Comparison of ENCODE assay signal across 19 mouse cellular contexts in genomic region chr19:58789194-58789593, GRCm38 (mm10). TPM values are rescaled to one million over a fixed set of nuclear protein-coding genes. Genes with fewer than 3 reads are reported as not detected.
DNase-seq lines count a peak whose midpoint lies in the region; ATAC-seq and TF ChIP-seq lines count a peak whose summit lies in the region.
"Had no signal": no experiment of that assay in that cellular context is flagged by ENCODE, and none has a peak within 500 bp of the region (broad histone marks: within the 10 kb centered on the region; RNA-seq: fewer than 3 reads in every experiment).

No protein-coding gene starts in this region.

- H3K9me3 ChIP-seq in lung, embryonic 14.5 days (ENCODE audit: low read depth, low read length): no peaks in the 10 kb centered on the region
- no peaks in the 10 kb centered on the region for H3K9me3 ChIP-seq in hindbrain, embryonic 13.5 days
- H3K9me3 ChIP-seq in neural tube, embryonic 15.5 days (replicated peaks): no peaks in the 10 kb centered on the region
- H3K9me3 ChIP-seq: embryonic facial prominence, embryonic 15.5 days; heart, embryonic 12.5 days had no signal

- intact Hi-C loops in heart, postnatal 14 days (cut with DNase I): no loop called here
- intact Hi-C loops in heart, adult 2 months (cut with DNase I): no loop called here

- no peak for TF ChIP-seq POLR2A in brain, embryonic 14.5 days (IDR thresholded peaks at IDR 0.05; ENCODE audit: borderline replicate concordance, extremely low read depth, insufficient read depth, insufficient read length, poor library complexity, severe bottlenecking)
- no peak for TF ChIP-seq POLR2A in heart, adult 2 months (IDR thresholded peaks at IDR 0.05; ENCODE audit: insufficient read depth, low read depth, low read length)

- no peak overlapping the region for H3K4me2 ChIP-seq in lung, embryonic 14.5 days
- no peak overlapping the region for H3K4me2 ChIP-seq in hindbrain, embryonic 13.5 days
- H3K4me2 ChIP-seq in neural tube, embryonic 15.5 days: no peak overlapping the region
- H3K4me2 ChIP-seq: embryonic facial prominence, embryonic 15.5 days; heart, embryonic 12.5 days had no signal

- ATAC-seq in lung, embryonic 14.5 days (ENCODE audit: insufficient read depth): no peak
- ATAC-seq in hindbrain, embryonic 13.5 days (ENCODE audit: low FRiP score): no peak
- ATAC-seq in neural tube, embryonic 15.5 days (ENCODE audit: low FRiP score): peak; percentile 69; the same call in 1 of the 2 replicates

- H3K27me3 ChIP-seq in lung, embryonic 14.5 days (ENCODE audit: insufficient read depth, low read length): no peaks in the 10 kb centered on the region
- no peaks in the 10 kb centered on the region for H3K27me3 ChIP-seq in hindbrain, embryonic 13.5 days
- H3K27me3 ChIP-seq in neural tube, embryonic 15.5 days (replicated peaks): no peaks in the 10 kb centered on the region
- H3K27me3 ChIP-seq in heart, adult 2 months (ENCODE audit: control insufficient read depth, insufficient read depth, low read length): no peaks in the 10 kb centered on the region
- H3K27me3 ChIP-seq: embryonic facial prominence, embryonic 15.5 days; heart, embryonic 12.5 days had no signal

- H3K4me3 ChIP-seq in lung, embryonic 14.5 days (ENCODE audit: low read depth, low read length): no peak overlapping the region
- H3K4me3 ChIP-seq in hindbrain, embryonic 13.5 days: no peak overlapping the region
- no peak overlapping the region for H3K4me3 ChIP-seq in neural tube, embryonic 15.5 days (replicated peaks)
- H3K4me3 ChIP-seq in heart, adult 2 months: no peak overlapping the region
- H3K4me3 ChIP-seq: embryonic facial prominence, embryonic 15.5 days; heart, embryonic 12.5 days; left cerebral cortex, adult 2 months had no signal

- no peak for TF ChIP-seq CTCF in lung, embryonic 14.5 days (IDR thresholded peaks at IDR 0.05; ENCODE audit: low read depth)
- TF ChIP-seq CTCF in brain, embryonic 14.5 days (IDR thresholded peaks at IDR 0.05; ENCODE audit: borderline replicate concordance, extremely low read depth, insufficient read depth, insufficient read length): no peak
- TF ChIP-seq CTCF in heart, adult 2 months (IDR thresholded peaks at IDR 0.05): no peak

- DNase-seq in lung, embryonic 14.5 days: peak; percentile 9
- DNase-seq in lung, postnatal 4 days: no peak
- DNase-seq in brain, embryonic 14.5 days (ENCODE audit: low read depth): peak; percentile 71
- DNase-seq in heart, postnatal 14 days: no peak
- no peak for DNase-seq in heart, adult 2 months
- DNase-seq: cerebellum, adult 8-10 months; kidney, adult 9 months; kidney, postnatal 4 days; lung, postnatal 10 days; thymus, adult 2 months had no signal

- no peak overlapping the region for H3K9ac ChIP-seq in lung, embryonic 14.5 days
- no peak overlapping the region for H3K9ac ChIP-seq in hindbrain, embryonic 13.5 days
- H3K9ac ChIP-seq in neural tube, embryonic 15.5 days (replicated peaks): no peak overlapping the region
- H3K9ac ChIP-seq in heart, adult 2 months (ENCODE audit: low read depth, low read length): no peak overlapping the region
- H3K9ac ChIP-seq: embryonic facial prominence, embryonic 15.5 days; heart, embryonic 12.5 days; liver, embryonic 14.5 days had no signal

- no peaks in the 10 kb centered on the region for H3K79me2 ChIP-seq in heart, adult 2 months (replicated peaks; ENCODE audit: control insufficient read depth, insufficient read depth, low read length)

- WGBS in lung, embryonic 14.5 days: 66% methylated on average over 11 of the region's 11 CpGs
- 64% methylated on average over 11 of the region's 11 CpGs for WGBS in hindbrain, embryonic 13.5 days
- 51% methylated on average over 11 of the region's 11 CpGs for WGBS in neural tube, embryonic 15.5 days
- WGBS in heart, adult 2 months: 72% methylated on average over 11 of the region's 11 CpGs

- no peaks in the 10 kb centered on the region for H3K4me1 ChIP-seq in lung, embryonic 14.5 days (ENCODE audit: insufficient read depth)
- H3K4me1 ChIP-seq in hindbrain, embryonic 13.5 days (replicated peaks): peaks cover 18% of the 10 kb centered on the region
- H3K4me1 ChIP-seq in neural tube, embryonic 15.5 days: peaks cover 13% of the 10 kb centered on the region
- H3K4me1 ChIP-seq in heart, adult 2 months (ENCODE audit: control insufficient read depth, insufficient read depth, low read length): no peaks in the 10 kb centered on the region
- H3K4me1 ChIP-seq: embryonic facial prominence, embryonic 15.5 days had no signal

- no peak overlapping the region for H3K27ac ChIP-seq in lung, embryonic 14.5 days (ENCODE audit: low read depth)
- H3K27ac ChIP-seq in hindbrain, embryonic 13.5 days: peak overlapping the region; percentile 45
- 0 out of 2 replicates have a peak overlapping the region, but pooled peaks have one; percentile 10 for H3K27ac ChIP-seq in neural tube, embryonic 15.5 days (replicated peaks)
- H3K27ac ChIP-seq in heart, adult 2 months: no peak overlapping the region
- H3K27ac ChIP-seq: embryonic facial prominence, embryonic 15.5 days; left cerebral cortex, adult 2 months; liver, embryonic 14.5 days had no signal

- H3K36me3 ChIP-seq in lung, embryonic 14.5 days (ENCODE audit: insufficient read depth): no peaks in the 10 kb centered on the region
- no peaks in the 10 kb centered on the region for H3K36me3 ChIP-seq in hindbrain, embryonic 13.5 days
- H3K36me3 ChIP-seq in neural tube, embryonic 15.5 days: no peaks in the 10 kb centered on the region
- no peaks in the 10 kb centered on the region for H3K36me3 ChIP-seq in heart, adult 2 months (ENCODE audit: control insufficient read depth, insufficient read depth, low read length)
- H3K36me3 ChIP-seq: embryonic facial prominence, embryonic 15.5 days; heart, embryonic 12.5 days had no signal

- TF ChIP-seq EP300 in heart, adult 2 months (IDR thresholded peaks at IDR 0.05; ENCODE audit: insufficient read depth, low read depth, low read length): no peak

RNA-seq across cellular contexts. Expression of gene 1700019N19Rik, which starts 5.1 kb away (rescaled TPM):
- polyA plus RNA-seq in lung, embryonic 14.5 days (2014; fragmentation: Nextera tagmentation; extraction: Ambion mirVana): not detected in 2 replicates
- 0.08 TPM in 1 of 2 replicates, not detected in the other for polyA plus RNA-seq in brain, embryonic 14.5 days (2012; rRNA removed)
- not detected in 2 replicates for polyA plus RNA-seq in hindbrain, embryonic 13.5 days (2015; fragmentation: Nextera tagmentation; extraction: Ambion mirVana)
- polyA plus RNA-seq in neural tube, embryonic 15.5 days (2015; fragmentation: Nextera tagmentation; extraction: Ambion mirVana): not detected in 2 replicates
- not detected for total RNA-seq in heart, postnatal 14 days (2021)
- not detected for total RNA-seq in heart, adult 2 months (2021)
- 0.29 TPM in 2 replicates for polyA plus RNA-seq in heart, adult 2 months (2012; rRNA removed)
- total RNA-seq: gastrocnemius, postnatal 4 days; left cerebral cortex, adult 2 months had no signal
- polyA plus RNA-seq: embryonic facial prominence, embryonic 15.5 days; heart, embryonic 12.5 days; limb, embryonic 11.5 days; liver, embryonic 14.5 days; neural tube, embryonic 11.5 days had no signal

RNA-seq across cellular contexts. Expression of gene Pnliprp2, which starts 29.7 kb away (rescaled TPM):
- polyA plus RNA-seq in lung, embryonic 14.5 days (2014; fragmentation: Nextera tagmentation; extraction: Ambion mirVana): 0.35 and 0.38 TPM in 2 replicates
- polyA plus RNA-seq in brain, embryonic 14.5 days (2012; rRNA removed): 0.07 TPM in 1 of 2 replicates, not detected in the other
- not detected in 2 replicates for polyA plus RNA-seq in hindbrain, embryonic 13.5 days (2015; fragmentation: Nextera tagmentation; extraction: Ambion mirVana)
- 0.22 TPM in 1 of 2 replicates, not detected in the other for polyA plus RNA-seq in neural tube, embryonic 15.5 days (2015; fragmentation: Nextera tagmentation; extraction: Ambion mirVana)
- not detected for total RNA-seq in heart, postnatal 14 days (2021)
- not detected for total RNA-seq in heart, adult 2 months (2021)
- not detected in 2 replicates for polyA plus RNA-seq in heart, adult 2 months (2012; rRNA removed)
- total RNA-seq: gastrocnemius, postnatal 4 days; left cerebral cortex, adult 2 months had no signal
- polyA plus RNA-seq: neural tube, embryonic 11.5 days; thymus, adult 2 months had no signal

Comparison
In these comparisons a context has a peak if more than half of its experiments do, and no peak if none do; other contexts are left out.
1. DNase-seq: peak in lung, embryonic 14.5 days (single experiment) and brain, embryonic 14.5 days (single experiment); none in lung, postnatal 4 days (0 of 2), heart, postnatal 14 days (0 of 2) and heart, adult 2 months (0 of 2).
2. H3K27ac ChIP-seq: peak in hindbrain, embryonic 13.5 days (single experiment) and neural tube, embryonic 15.5 days (single experiment); none in lung, embryonic 14.5 days (single experiment) and heart, adult 2 months (single experiment).